Mouse (Mus musculus) forebrain, embryonic 14.5 days (tissue): ENCODE measurements around the gene Myo5a. TPM values are rescaled to one million over a fixed set of nuclear protein-coding genes. Genes with fewer than 3 reads are reported as not detected.
A peak's percentile ranks its signal among the peaks of the same experiment; 100 is the strongest.

Experiments
- ATAC-seq: fragments of 200-750 bp; cut with Nextera tagmentation; 2 replicates; pipeline ENCODE4 v1.8.0; 2017; ENCODE audit warnings: mild to moderate bottlenecking, moderate library complexity
- DNase-seq: peaks from one replicate; pipeline ENCODE4 v3.0.0-alpha.2; 2015; ENCODE audit warnings: low spot score
- H3K27ac ChIP-seq: fragments of 300-500 bp; sonication (generic); 2 replicates; pipeline ENCODE4 v1.5.1; 2014; ENCODE audit warnings: low read depth, mild to moderate bottlenecking, control low read depth, low read length, moderate library complexity
- H3K27me3 ChIP-seq: fragments of 300-500 bp; sonication (generic); replicated peaks from 2 replicates; pipeline ENCODE4 v1.6.1; 2014; ENCODE audit warnings: low read length, control low read depth, mixed read lengths; ENCODE audit not compliant: control insufficient read depth, insufficient read depth
- H3K36me3 ChIP-seq: fragments of 300-500 bp; sonication (generic); 2 replicates; pipeline ENCODE4 v1.6.1; 2014; ENCODE audit warnings: low read length, control low read depth; ENCODE audit not compliant: control insufficient read depth, insufficient read depth
- H3K4me1 ChIP-seq: fragments of 300-500 bp; sonication (generic); 2 replicates; pipeline ENCODE4 v1.6.1; 2014; ENCODE audit warnings: antibody characterized with exemption, low read length, control low read depth; ENCODE audit not compliant: control insufficient read depth, insufficient read depth
- H3K4me2 ChIP-seq: fragments of 300-500 bp; sonication (generic); 2 replicates; pipeline ENCODE4 v1.6.1; 2014; ENCODE audit warnings: mild to moderate bottlenecking, control low read depth, low read length
- H3K4me3 ChIP-seq: fragments of 300-500 bp; sonication (generic); 2 replicates; pipeline ENCODE4 v1.5.1; 2014; ENCODE audit warnings: low read depth, low read length, control low read depth
- H3K9ac ChIP-seq: fragments of 300-500 bp; sonication (generic); 2 replicates; pipeline ENCODE4 v1.6.1; 2014; ENCODE audit warnings: mild to moderate bottlenecking, low read length, control low read depth, moderate library complexity
- H3K9me3 ChIP-seq: fragments of 300-500 bp; sonication (generic); replicated peaks from 2 replicates; pipeline ENCODE4 v1.6.1; 2016; ENCODE audit warnings: low read length, control low read depth, mixed read lengths; ENCODE audit not compliant: control insufficient read depth
- WGBS: fragments of 180-500 bp; shearing (Covaris S2); extraction: QIAGEN DNeasy Blood & Tissue Kit; methylation state at CpG from one replicate; pipeline ENCODE4 v1.1.7; 2014; 5-methylcytosine and 5-hydroxymethylcytosine counted together
- polyA plus RNA-seq: library from polyadenylated mRNA; unstranded; fragments of >200 nt; fragmentation: Nextera tagmentation; extraction: Ambion mirVana; gene quantifications from 2 replicates; pipeline ENCODE4 v1.2.1, GENCODE M21; 2014

Myo5a gene
- polyA plus RNA-seq, 1 experiment from 2014 or later = 23.9 TPM

DNA sequence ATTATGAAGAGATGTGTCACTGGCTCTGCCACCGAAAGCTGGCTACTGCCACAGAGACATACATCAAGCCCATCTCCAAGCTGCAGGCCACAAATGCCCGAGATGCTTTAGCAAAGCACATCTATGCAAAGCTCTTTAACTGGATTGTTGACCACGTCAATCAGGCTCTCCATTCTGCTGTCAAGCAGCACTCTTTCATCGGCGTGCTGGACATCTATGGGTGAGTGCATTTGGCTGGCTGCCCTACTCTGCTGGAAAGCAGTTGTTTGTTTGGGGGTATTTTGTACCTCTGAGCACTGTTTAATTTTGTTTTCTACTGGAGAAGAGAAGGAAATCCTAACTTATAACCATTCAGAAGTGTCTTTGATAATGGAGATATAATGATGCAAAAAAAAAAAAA, 76.1 kb downstream of the Myo5a start:
- Histone ChIP-seq H3K4me3 (no peak overlapping the region), H3K27me3 (no peaks in the 10 kb centered on the region), H3K9ac (no peak overlapping the region), H3K27ac (no peak overlapping the region), H3K4me2 (no peak overlapping the region), H3K36me3 (peaks cover 57% of the 10 kb centered on the region), H3K4me1 (no peaks in the 10 kb centered on the region), H3K9me3 (no peaks in the 10 kb centered on the region)
- ATAC-seq (no peak), DNase-seq (peak; percentile 35)
- WGBS = 37% methylated on average over 5 of the region's 5 CpGs

GRCm38 (mm10) chr9:75160525-75160924, 89.7 kb downstream of the Myo5a start:
- Histone ChIP-seq H3K4me1 (no peaks in the 10 kb centered on the region), H3K9me3 (no peaks in the 10 kb centered on the region), H3K4me2 (no peak overlapping the region), H3K4me3 (no peak overlapping the region), H3K27ac (no peak overlapping the region), H3K9ac (no peak overlapping the region), H3K27me3 (no peaks in the 10 kb centered on the region), H3K36me3 (peaks cover 53% of the 10 kb centered on the region)
- ATAC-seq = no peak
- DNase-seq = no peak
- WGBS = 95% methylated on average over 6 of the region's 6 CpGs

DNA sequence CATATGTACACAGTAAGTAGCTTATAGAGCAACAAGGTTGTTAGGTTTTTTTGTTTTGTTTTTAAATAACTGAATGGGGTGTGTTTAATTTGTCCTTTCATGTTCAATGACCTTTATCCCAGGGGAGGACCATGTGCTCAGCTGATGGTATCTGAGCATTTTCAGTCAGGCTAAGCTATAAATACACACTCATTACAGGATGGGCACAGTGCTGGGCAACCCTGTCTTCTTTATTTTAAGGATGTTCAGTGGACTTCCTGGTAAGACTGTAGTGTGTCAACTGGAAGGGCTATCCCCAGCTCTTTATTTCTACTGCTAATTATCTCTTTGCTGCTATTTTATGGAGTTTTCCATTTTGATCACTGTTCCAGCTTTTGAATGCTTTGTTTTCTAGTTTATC, 92.8 kb downstream of the Myo5a start:
- H3K27ac ChIP-seq = no peak overlapping the region
- no peaks in the 10 kb centered on the region for H3K27me3 ChIP-seq
- DNase-seq (no peak), ATAC-seq (no peak)
- H3K4me3 ChIP-seq = no peak overlapping the region
- H3K4me1 ChIP-seq = no peaks in the 10 kb centered on the region
- H3K9me3 ChIP-seq = no peaks in the 10 kb centered on the region
- H3K4me2 ChIP-seq = no peak overlapping the region
- H3K9ac ChIP-seq = no peak overlapping the region
- peaks cover 51% of the 10 kb centered on the region for H3K36me3 ChIP-seq

DNA sequence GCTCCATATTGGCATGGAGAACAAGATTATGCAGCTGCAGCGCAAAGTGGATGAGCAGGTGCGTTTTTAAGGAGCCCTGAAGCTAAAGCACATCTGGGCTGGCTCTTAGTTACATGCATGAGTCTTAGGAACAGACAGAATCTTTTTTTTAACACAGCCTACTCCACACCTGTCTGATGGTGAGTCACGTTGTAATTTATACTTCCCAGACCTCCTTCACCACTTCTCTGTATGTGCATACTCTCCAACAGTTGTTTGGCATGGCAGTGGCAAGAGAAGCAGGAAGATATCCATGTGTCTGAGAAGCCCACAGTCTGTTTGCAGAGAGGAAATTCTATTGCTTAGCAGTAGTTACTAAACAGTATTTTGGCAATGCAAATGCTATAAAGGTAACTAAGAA, 100.9 kb downstream of the Myo5a start:
- H3K27ac ChIP-seq = no peak overlapping the region
- no peak overlapping the region for H3K4me3 ChIP-seq
- H3K9ac ChIP-seq = no peak overlapping the region
- H3K9me3 ChIP-seq = no peaks in the 10 kb centered on the region
- DNase-seq (no peak), ATAC-seq (no peak)
- H3K36me3 ChIP-seq = peaks cover 79% of the 10 kb centered on the region
- no peak overlapping the region for H3K4me2 ChIP-seq
- WGBS = 90% methylated on average over 3 of the region's 3 CpGs
- no peaks in the 10 kb centered on the region for H3K4me1 ChIP-seq
- H3K27me3 ChIP-seq = no peaks in the 10 kb centered on the region

- no peak overlapping the region for H3K27ac ChIP-seq
- no peak overlapping the region for H3K9ac ChIP-seq
- 78% methylated on average over 3 of the region's 3 CpGs for WGBS
- ATAC-seq (no peak), DNase-seq (no peak)
- peaks cover 68% of the 10 kb centered on the region for H3K36me3 ChIP-seq
- no peaks in the 10 kb centered on the region for H3K9me3 ChIP-seq
- H3K27me3 ChIP-seq = no peaks in the 10 kb centered on the region
- no peak overlapping the region for H3K4me3 ChIP-seq
- H3K4me1 ChIP-seq = no peaks in the 10 kb centered on the region
- no peak overlapping the region for H3K4me2 ChIP-seq
These were observed 116.9 kb downstream of the Myo5a start for GRCm38 (mm10) chr9:75187646-75188260.

GRCm38 (mm10) chr9:75193858-75194257, 123.0 kb downstream of the Myo5a start:
- Histone ChIP-seq H3K4me2 (no peak overlapping the region), H3K4me3 (no peak overlapping the region), H3K9me3 (no peaks in the 10 kb centered on the region), H3K9ac (no peak overlapping the region), H3K27me3 (no peaks in the 10 kb centered on the region), H3K36me3 (peaks cover 48% of the 10 kb centered on the region), H3K27ac (no peak overlapping the region), H3K4me1 (no peaks in the 10 kb centered on the region)
- no peak for ATAC-seq
- DNase-seq = no peak
- WGBS = 70% methylated on average over 4 of the region's 4 CpGs

- peaks cover 45% of the 10 kb centered on the region for H3K36me3 ChIP-seq
- no peak for ATAC-seq
- WGBS = 84% methylated on average over 2 of the region's 2 CpGs
These were observed 125.5 kb downstream of the Myo5a start for GRCm38 (mm10) chr9:75196335-75196734.

DNA sequence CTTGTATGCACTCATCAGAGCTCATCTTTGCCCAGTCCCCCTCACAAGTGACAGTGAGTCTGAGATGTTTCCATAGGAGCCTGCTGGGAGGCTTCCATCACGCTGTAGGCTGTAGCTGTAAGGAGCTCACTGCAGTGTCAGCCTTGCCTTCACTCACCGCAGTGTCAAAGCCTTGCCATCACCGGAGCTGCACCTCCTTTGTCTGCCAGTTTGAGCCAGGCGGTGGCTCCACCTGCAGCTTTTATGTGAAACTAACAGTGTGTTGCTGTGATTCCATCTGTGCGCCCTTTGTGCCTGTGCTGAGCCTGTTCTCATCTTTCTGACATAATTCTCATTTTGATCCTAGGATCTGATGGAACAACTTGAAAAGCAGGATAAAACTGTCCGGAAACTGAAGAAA, 126.5 kb downstream of the Myo5a start:
- DNase-seq (peak; percentile 77), ATAC-seq (peak; percentile 68; the same call in 1 of the 2 replicates)
- Histone ChIP-seq H3K36me3 (peaks cover 55% of the 10 kb centered on the region), H3K27me3 (no peaks in the 10 kb centered on the region), H3K9me3 (no peaks in the 10 kb centered on the region), H3K4me3 (no peak overlapping the region), H3K4me2 (no peak overlapping the region), H3K4me1 (no peaks in the 10 kb centered on the region), H3K27ac (peak overlapping the region; percentile 57; the same call in 1 of the 2 replicates), H3K9ac (no peak overlapping the region)
- 45% methylated on average over 6 of the region's 6 CpGs for WGBS

More at GRCm38 (mm10) chr9:75196335-75196734, 125.5 kb downstream of the Myo5a start:
- no peak for DNase-seq
- no peak overlapping the region for H3K9ac ChIP-seq
- H3K27ac ChIP-seq = no peak overlapping the region
- no peaks in the 10 kb centered on the region for H3K9me3 ChIP-seq
- no peaks in the 10 kb centered on the region for H3K27me3 ChIP-seq
- H3K4me3 ChIP-seq = no peak overlapping the region
- H3K4me2 ChIP-seq = no peak overlapping the region
- H3K4me1 ChIP-seq = no peaks in the 10 kb centered on the region

GRCm38 (mm10) chr9:75201506-75201905, 130.7 kb downstream of the Myo5a start:
- Histone ChIP-seq H3K4me1 (no peaks in the 10 kb centered on the region), H3K4me3 (no peak overlapping the region), H3K27me3 (no peaks in the 10 kb centered on the region), H3K27ac (no peak overlapping the region), H3K9ac (no peak overlapping the region), H3K9me3 (no peaks in the 10 kb centered on the region), H3K4me2 (no peak overlapping the region), H3K36me3 (peaks cover 59% of the 10 kb centered on the region)
- WGBS = 100% methylated on average over 1 of the region's 1 CpGs
- DNase-seq = no peak
- no peak for ATAC-seq
